Mouse (Mus musculus): ENCODE measurements at regions not wholly inside any gene's neighbourhood (a gene's known extent, or its start where the extent isn't known, plus 50 kb on each side); places are given as distances from the start of the nearest gene placed in this dataset.

DNA sequence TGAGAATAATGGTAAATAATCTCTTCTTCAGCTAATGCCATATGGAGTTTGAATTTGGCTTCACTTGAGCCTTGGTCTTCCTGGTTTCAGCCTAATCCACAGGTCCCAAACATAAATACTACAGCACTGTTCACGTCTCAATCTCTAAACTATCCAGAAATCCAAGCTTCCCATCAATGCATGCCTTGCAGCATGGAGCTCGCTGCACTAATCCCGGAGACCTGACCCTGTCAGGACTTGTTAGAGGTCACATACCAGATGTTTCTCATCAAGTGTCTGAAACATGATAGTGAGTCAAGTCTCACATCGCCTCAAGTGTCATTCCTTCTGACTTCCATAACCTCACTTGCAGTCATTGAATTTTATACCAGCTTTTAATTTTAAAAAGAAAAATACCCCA lies 1082.9 kb upstream of the Cited2 start:
- Histone ChIP-seq H3K27me3 (no peaks in the 10 kb centered on the region), H3K9ac (no peak overlapping the region), H3K4me3 (no peak overlapping the region), H3K4me2 (no peak overlapping the region), H3K4me1 (replicated peaks) (no peaks in the 10 kb centered on the region), H3K27ac (no peak overlapping the region), H3K36me3 (no peaks in the 10 kb centered on the region), H3K9me3 (replicated peaks) (no peaks in the 10 kb centered on the region)
- 21% methylated on average over 4 of the region's 4 CpGs for WGBS
- no peak for ATAC-seq (replicated peaks; ENCODE audit: insufficient number of reproducible peaks, insufficient read depth, low FRiP score, low read depth)

DNA sequence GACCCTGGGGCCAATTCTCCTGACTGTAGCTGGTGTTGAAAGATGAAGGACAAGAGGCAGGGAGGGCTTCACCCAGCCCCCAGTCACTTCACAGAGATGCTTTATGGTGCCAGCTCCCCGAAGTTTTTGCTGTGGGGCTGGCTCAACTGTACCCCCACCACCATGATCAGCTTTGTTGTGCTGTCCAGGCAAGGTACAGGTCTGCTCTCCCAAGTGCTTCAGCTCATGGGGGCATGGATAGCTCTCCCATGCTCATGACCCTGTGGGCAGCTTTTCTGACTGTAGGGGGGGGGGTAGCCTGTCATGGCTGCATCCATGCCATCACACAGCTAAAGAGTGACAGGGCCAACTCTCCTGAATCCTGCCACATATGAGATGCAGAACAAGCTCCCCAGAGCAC lies 1072.9 kb upstream of the Cited2 start:
- Histone ChIP-seq H3K36me3 (no peaks in the 10 kb centered on the region), H3K27me3 (no peaks in the 10 kb centered on the region), H3K4me1 (replicated peaks) (peaks cover 6% of the 10 kb centered on the region; the same call in 1 of the 2 replicates), H3K4me2 (no peak overlapping the region), H3K9me3 (replicated peaks) (no peaks in the 10 kb centered on the region), H3K9ac (no peak overlapping the region), H3K27ac (no peak overlapping the region), H3K4me3 (no peak overlapping the region)
- no peak for ATAC-seq (replicated peaks; ENCODE audit: insufficient number of reproducible peaks, insufficient read depth, low FRiP score, low read depth)
- WGBS = 31% methylated on average over 1 of the region's 1 CpGs

DNA sequence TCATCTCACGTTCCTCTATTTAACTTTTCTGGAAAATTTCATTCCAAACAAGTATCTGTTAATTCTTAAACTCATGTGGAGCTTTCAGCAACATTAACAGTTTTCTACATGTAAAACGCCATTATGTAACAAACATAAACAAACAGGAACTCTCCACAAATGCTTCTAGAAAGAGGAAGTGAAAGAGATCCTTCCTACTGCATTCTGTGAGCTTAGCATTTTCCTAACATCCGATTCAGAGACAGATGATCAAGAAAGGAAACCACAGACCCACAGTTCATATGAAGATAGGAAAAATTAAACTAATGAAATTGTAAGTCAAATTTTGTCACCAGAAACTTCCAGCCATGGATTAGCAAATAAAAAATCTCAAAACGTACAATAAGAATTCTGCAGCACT lies 1070.6 kb upstream of the Cited2 start:
- Histone ChIP-seq H3K4me2 (no peak overlapping the region), H3K27me3 (no peaks in the 10 kb centered on the region), H3K4me3 (no peak overlapping the region), H3K36me3 (no peaks in the 10 kb centered on the region), H3K27ac (no peak overlapping the region), H3K9me3 (replicated peaks) (no peaks in the 10 kb centered on the region), H3K4me1 (replicated peaks) (peaks cover 6% of the 10 kb centered on the region; the same call in 1 of the 2 replicates), H3K9ac (no peak overlapping the region)
- ATAC-seq (replicated peaks; ENCODE audit: insufficient number of reproducible peaks, insufficient read depth, low FRiP score, low read depth) = no peak
- 75% methylated on average over 4 of the region's 4 CpGs for WGBS

DNA sequence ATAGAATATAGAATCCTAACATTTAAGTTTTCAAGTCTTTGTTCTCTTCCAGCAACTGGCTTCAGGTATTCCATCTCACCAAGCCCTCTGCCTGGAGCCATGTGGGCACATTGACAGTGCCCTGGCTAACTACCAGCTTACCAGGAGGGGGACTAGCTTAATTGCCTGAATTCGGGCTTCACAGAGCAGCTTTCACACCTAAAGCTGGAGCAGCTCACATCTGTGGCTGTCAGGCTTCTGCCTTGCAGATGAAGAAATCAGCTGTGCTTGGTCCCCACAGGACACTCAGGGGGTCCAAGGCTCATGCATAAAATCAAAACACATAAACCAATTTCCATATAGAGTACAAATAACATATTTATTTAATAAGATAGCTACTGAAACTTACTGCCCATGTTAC lies 1058.5 kb upstream of the Cited2 start:
- no peaks in the 10 kb centered on the region for H3K36me3 ChIP-seq
- whole genome bisulfite sequencing = 29% methylated on average over 1 of the region's 1 CpGs
- H3K9ac ChIP-seq = no peak overlapping the region
- H3K4me2 ChIP-seq = no peak overlapping the region
- ATAC-seq (replicated peaks; ENCODE audit: insufficient number of reproducible peaks, insufficient read depth, low FRiP score, low read depth) = no peak
- H3K9me3 ChIP-seq (replicated peaks) = no peaks in the 10 kb centered on the region
- no peak overlapping the region for H3K27ac ChIP-seq
- H3K27me3 ChIP-seq = no peaks in the 10 kb centered on the region
- H3K4me1 ChIP-seq (replicated peaks) = no peaks in the 10 kb centered on the region
- H3K4me3 ChIP-seq = no peak overlapping the region

DNA sequence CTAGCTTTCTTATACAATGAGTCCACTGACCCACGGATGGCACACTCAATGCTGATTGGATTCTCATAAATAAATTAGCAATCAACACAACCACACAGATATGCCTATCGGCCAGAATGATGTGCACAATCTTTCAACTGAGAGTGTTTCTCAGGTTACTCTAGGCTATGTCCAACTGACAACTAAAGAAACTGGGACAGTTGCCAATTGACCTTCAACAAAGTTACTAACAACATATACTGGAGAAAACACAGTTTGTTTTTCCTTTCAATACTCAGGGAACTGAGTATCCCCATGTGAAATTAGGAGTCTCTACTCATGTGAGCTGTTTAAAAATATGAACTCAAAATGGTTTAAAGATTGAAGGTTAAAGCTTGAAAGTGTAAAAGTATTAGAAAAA lies 1052.7 kb upstream of the Cited2 start:
- Histone ChIP-seq H3K9me3 (replicated peaks) (no peaks in the 10 kb centered on the region), H3K27me3 (no peaks in the 10 kb centered on the region), H3K27ac (no peak overlapping the region), H3K4me1 (replicated peaks) (peaks cover 4% of the 10 kb centered on the region), H3K4me2 (no peak overlapping the region), H3K36me3 (no peaks in the 10 kb centered on the region), H3K9ac (no peak overlapping the region), H3K4me3 (no peak overlapping the region)
- ATAC-seq (replicated peaks; ENCODE audit: insufficient number of reproducible peaks, insufficient read depth, low FRiP score, low read depth) = no peak
- WGBS = 43% methylated on average over 2 of the region's 2 CpGs

DNA sequence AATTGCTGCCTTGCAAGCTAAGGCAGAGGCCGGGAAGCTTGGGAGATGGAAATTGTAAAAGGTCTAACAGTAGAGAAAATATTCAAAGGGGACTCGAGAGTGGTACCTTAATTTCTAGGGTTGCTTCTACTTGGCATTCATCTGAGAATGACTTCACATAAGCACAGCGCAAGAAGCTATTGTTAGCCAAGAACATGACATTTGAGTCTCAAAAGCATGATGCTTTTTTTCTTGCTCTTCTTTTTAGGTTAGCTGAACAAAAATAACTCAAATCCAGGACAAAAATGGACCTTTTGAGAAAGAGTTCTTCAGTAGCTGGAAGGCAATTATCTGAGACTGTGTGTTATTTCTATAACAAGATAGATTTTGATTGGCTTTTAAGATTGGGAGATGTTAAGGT lies 1042.0 kb upstream of the Cited2 start:
- H3K36me3 ChIP-seq = no peaks in the 10 kb centered on the region
- H3K9ac ChIP-seq = no peak overlapping the region
- no peak overlapping the region for H3K27ac ChIP-seq
- no peak overlapping the region for H3K4me2 ChIP-seq
- no peaks in the 10 kb centered on the region for H3K4me1 ChIP-seq (replicated peaks)
- H3K27me3 ChIP-seq = no peaks in the 10 kb centered on the region
- no peaks in the 10 kb centered on the region for H3K9me3 ChIP-seq (replicated peaks)
- WGBS = 82% methylated on average over 3 of the region's 3 CpGs
- H3K4me3 ChIP-seq = no peak overlapping the region
- ATAC-seq (replicated peaks; ENCODE audit: insufficient number of reproducible peaks, insufficient read depth, low FRiP score, low read depth) = no peak

DNA sequence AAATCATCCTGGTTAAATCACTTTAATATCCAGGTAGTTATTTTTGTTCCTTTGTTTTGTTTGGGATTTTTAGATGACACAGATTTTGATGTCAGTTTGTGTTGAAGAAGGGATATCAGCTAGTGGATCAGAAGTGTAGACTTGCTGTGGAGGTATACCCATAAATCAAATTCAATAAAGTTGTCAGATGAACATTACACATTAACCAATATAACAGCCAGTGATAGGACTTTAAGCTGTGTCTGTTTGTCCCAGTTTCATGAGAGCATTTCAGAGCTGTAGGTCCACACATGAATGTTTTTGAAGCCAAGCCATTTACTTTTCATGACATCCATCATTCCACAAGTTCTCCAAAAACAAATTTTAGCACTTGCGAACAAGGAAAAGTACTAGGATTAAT lies 1037.7 kb upstream of the Cited2 start:
- Histone ChIP-seq H3K4me2 (no peak overlapping the region), H3K27me3 (no peaks in the 10 kb centered on the region), H3K9ac (no peak overlapping the region), H3K9me3 (replicated peaks) (no peaks in the 10 kb centered on the region), H3K36me3 (no peaks in the 10 kb centered on the region), H3K4me1 (replicated peaks) (no peaks in the 10 kb centered on the region), H3K4me3 (no peak overlapping the region), H3K27ac (no peak overlapping the region)
- ATAC-seq (replicated peaks; ENCODE audit: insufficient number of reproducible peaks, insufficient read depth, low FRiP score, low read depth) = no peak
- WGBS = 90% methylated on average over 1 of the region's 1 CpGs

DNA sequence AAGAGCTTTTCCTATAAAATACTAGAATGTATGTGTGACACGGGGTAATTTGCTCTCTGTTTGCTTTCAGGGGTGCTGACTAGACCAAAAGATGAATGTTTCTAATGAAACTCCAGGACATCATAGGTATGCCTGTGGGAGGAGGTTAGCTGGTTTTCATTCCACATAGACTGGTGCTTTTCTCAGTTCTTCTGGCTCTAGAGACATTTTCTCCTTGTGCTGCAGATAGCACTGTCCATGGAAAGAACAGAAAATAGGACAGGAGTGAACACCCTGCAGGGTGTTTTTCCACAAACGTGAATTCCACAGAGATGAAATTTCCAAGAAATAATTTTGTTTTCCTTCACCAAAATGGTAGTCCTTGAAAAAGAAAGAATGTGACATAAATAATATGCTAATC lies 1016.0 kb upstream of the Cited2 start:
- Histone ChIP-seq H3K9ac (no peak overlapping the region), H3K27me3 (no peaks in the 10 kb centered on the region), H3K9me3 (replicated peaks) (no peaks in the 10 kb centered on the region), H3K4me3 (no peak overlapping the region), H3K27ac (no peak overlapping the region), H3K4me1 (replicated peaks) (no peaks in the 10 kb centered on the region), H3K36me3 (no peaks in the 10 kb centered on the region), H3K4me2 (no peak overlapping the region)
- 69% methylated on average over 2 of the region's 2 CpGs for WGBS
- ATAC-seq (replicated peaks; ENCODE audit: insufficient number of reproducible peaks, insufficient read depth, low FRiP score, low read depth) = no peak

DNA sequence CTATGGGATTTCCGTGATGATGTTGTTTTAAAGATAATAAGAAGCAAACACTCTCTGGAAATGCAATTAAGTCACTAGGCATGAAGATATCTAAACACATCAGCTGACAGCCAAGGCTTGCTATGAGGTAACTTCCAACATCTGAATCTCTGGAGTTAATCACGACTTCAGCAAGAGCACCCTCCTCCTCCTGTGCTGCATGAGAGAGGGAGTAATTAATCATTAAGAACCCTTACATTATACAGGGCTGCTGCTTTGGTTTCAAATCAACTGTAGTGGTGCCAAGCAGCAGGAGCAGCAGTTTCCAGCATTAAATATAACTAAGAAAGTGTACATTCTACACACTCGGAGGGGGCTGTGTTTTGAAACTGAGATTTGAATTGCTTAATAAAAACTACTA lies 1009.9 kb upstream of the Cited2 start:
- ATAC-seq (replicated peaks; ENCODE audit: insufficient number of reproducible peaks, insufficient read depth, low FRiP score, low read depth) = no peak
- H3K9ac ChIP-seq = no peak overlapping the region
- H3K27me3 ChIP-seq = no peaks in the 10 kb centered on the region
- no peaks in the 10 kb centered on the region for H3K36me3 ChIP-seq
- no peak overlapping the region for H3K27ac ChIP-seq
- no peak overlapping the region for H3K4me2 ChIP-seq
- H3K4me1 ChIP-seq (replicated peaks) = no peaks in the 10 kb centered on the region
- no peak overlapping the region for H3K4me3 ChIP-seq
- no peaks in the 10 kb centered on the region for H3K9me3 ChIP-seq (replicated peaks)
- WGBS = 45% methylated on average over 3 of the region's 3 CpGs

DNA sequence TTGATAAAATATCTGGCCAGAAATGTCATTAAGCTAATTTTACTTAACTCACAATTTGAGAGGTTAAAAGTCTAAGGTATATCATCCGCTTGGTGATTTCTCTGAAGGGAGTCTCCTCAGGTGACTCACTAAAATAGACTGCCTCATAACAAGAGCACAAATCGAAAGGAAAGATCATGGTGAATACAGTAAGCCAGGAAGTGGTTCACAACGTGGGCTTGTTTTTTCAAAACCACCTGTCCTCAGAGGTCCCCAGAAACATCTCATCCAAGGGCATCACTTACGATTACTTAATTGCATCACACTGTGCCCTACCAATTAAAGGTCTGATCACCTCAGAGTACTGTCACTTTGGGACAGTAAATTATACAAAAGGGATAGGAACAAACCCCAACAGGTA lies 1009.0 kb upstream of the Cited2 start:
- Histone ChIP-seq H3K27ac (no peak overlapping the region), H3K9me3 (replicated peaks) (no peaks in the 10 kb centered on the region), H3K36me3 (no peaks in the 10 kb centered on the region), H3K27me3 (no peaks in the 10 kb centered on the region), H3K4me1 (replicated peaks) (no peaks in the 10 kb centered on the region), H3K4me2 (no peak overlapping the region), H3K4me3 (no peak overlapping the region), H3K9ac (no peak overlapping the region)
- 71% methylated on average over 4 of the region's 4 CpGs for WGBS
- no peak for ATAC-seq (replicated peaks; ENCODE audit: insufficient number of reproducible peaks, insufficient read depth, low FRiP score, low read depth)

DNA sequence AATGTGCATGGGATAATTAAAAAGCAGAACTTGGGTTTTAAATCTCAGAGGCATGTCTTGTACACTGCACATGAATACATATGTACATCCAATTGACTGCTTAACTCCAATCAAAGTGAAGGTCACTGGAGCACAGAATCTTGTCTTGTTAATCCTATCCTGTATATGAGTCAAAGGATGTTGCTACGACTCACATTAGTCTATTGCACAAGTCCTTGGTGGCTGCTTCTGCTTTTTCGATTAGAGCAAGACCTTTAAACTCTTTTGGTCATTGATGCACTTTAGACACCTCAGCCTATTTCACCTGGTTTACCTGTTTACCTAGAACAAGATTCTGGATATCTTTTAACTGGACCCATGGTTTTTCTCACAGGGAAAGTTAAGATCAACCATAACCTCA lies 1008.5 kb upstream of the Cited2 start:
- Histone ChIP-seq H3K9me3 (replicated peaks) (no peaks in the 10 kb centered on the region), H3K9ac (no peak overlapping the region), H3K4me2 (no peak overlapping the region), H3K4me3 (no peak overlapping the region), H3K36me3 (no peaks in the 10 kb centered on the region), H3K4me1 (replicated peaks) (no peaks in the 10 kb centered on the region), H3K27me3 (no peaks in the 10 kb centered on the region), H3K27ac (no peak overlapping the region)
- WGBS = 79% methylated on average over 2 of the region's 2 CpGs
- no peak for ATAC-seq (replicated peaks; ENCODE audit: insufficient number of reproducible peaks, insufficient read depth, low FRiP score, low read depth)

DNA sequence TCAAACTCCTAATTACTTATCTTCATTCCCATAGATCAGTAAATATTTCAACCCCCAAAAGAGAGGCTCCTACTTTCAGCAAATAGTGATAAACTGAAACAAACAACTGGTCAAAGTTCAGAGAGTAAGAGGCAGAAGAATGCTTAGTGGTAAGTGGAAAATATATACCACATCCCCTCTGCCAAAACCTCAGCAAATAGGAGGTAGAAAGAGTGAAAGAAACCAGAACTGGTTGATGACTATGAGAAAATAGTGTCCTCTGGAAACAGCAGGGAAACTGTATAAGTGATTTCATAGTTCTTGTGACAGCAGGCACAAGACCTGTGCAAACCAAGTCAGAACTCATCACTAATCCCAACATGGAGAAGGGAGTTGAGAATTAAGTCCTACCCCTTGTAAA lies 980.8 kb upstream of the Cited2 start:
- no peak overlapping the region for H3K9ac ChIP-seq
- no peaks in the 10 kb centered on the region for H3K4me1 ChIP-seq (replicated peaks)
- ATAC-seq (replicated peaks; ENCODE audit: insufficient number of reproducible peaks, insufficient read depth, low FRiP score, low read depth) = no peak
- no peaks in the 10 kb centered on the region for H3K9me3 ChIP-seq (replicated peaks)
- no peak overlapping the region for H3K4me2 ChIP-seq
- H3K4me3 ChIP-seq = no peak overlapping the region
- H3K36me3 ChIP-seq = no peaks in the 10 kb centered on the region
- H3K27ac ChIP-seq = no peak overlapping the region
- no peaks in the 10 kb centered on the region for H3K27me3 ChIP-seq

DNA sequence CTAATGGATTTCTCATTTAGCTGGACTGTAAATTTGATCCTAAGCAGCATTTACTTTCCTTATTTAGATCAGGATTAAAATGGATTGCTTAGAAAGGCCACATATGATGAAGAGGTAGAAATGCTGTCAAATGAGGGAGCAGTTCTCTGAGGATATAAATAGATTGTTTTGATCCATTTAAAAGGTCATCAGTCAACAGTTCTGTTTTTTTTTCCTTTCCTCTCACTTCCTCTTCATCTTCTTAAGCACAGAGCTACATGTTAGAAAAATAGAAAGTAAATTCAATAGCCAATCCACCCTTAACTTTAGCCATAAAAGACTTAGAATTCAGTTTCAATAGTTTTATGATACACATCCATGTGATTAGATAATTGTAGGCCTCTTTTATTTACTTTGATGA lies 971.5 kb upstream of the Cited2 start:
- H3K9ac ChIP-seq = no peak overlapping the region
- ATAC-seq (replicated peaks; ENCODE audit: insufficient number of reproducible peaks, insufficient read depth, low FRiP score, low read depth) = no peak
- no peaks in the 10 kb centered on the region for H3K4me1 ChIP-seq (replicated peaks)

More for the DNA sequence above, 971.5 kb upstream of the Cited2 start:
- Histone ChIP-seq H3K27ac (no peak overlapping the region), H3K9me3 (replicated peaks) (no peaks in the 10 kb centered on the region), H3K27me3 (no peaks in the 10 kb centered on the region), H3K36me3 (no peaks in the 10 kb centered on the region), H3K4me2 (no peak overlapping the region), H3K4me3 (no peak overlapping the region)

Data from heart, embryonic 15.5 days (tissue).